11 mouse cellular contexts compared by ENCODE assay signal in genomic region chr17:35219601-35220041, GRCm38 (mm10). TPM values are rescaled to one million over a fixed set of nuclear protein-coding genes. Genes with fewer than 3 reads are reported as not detected.
DNase-seq lines count a peak whose midpoint lies in the region; ATAC-seq lines count a peak whose summit lies in the region.
"Had no signal": no experiment of that assay in that cellular context is flagged by ENCODE, and none has a peak within 500 bp of the region (broad histone marks: within the 10 kb centered on the region; RNA-seq: fewer than 3 reads in every experiment).

No protein-coding gene starts in this region.

- WGBS in kidney, embryonic 15.5 days: 69% methylated on average over 6 of the region's 6 CpGs
- WGBS in embryonic facial prominence, embryonic 14.5 days: 79% methylated on average over 6 of the region's 6 CpGs
- WGBS in intestine, embryonic 15.5 days: 73% methylated on average over 6 of the region's 6 CpGs

- no peaks in the 10 kb centered on the region for H3K9me3 ChIP-seq in kidney, embryonic 15.5 days (replicated peaks)
- H3K9me3 ChIP-seq in embryonic facial prominence, embryonic 14.5 days (ENCODE audit: control insufficient read depth, low read length): no peaks in the 10 kb centered on the region
- no peaks in the 10 kb centered on the region for H3K9me3 ChIP-seq in intestine, embryonic 15.5 days
- H3K9me3 ChIP-seq: embryonic facial prominence, embryonic 12.5 days; hindbrain, embryonic 13.5 days had no signal

- no peaks in the 10 kb centered on the region for H3K27me3 ChIP-seq in kidney, embryonic 15.5 days
- H3K27me3 ChIP-seq in embryonic facial prominence, embryonic 14.5 days (replicated peaks; ENCODE audit: control insufficient read depth, insufficient read depth, low read length): no peaks in the 10 kb centered on the region
- no peaks in the 10 kb centered on the region for H3K27me3 ChIP-seq in intestine, embryonic 15.5 days (replicated peaks)
- H3K27me3 ChIP-seq: embryonic facial prominence, embryonic 12.5 days; hindbrain, embryonic 13.5 days had no signal

- no peak for ATAC-seq in kidney, embryonic 15.5 days (replicated peaks; ENCODE audit: low FRiP score)
- ATAC-seq in CD4-positive, CD25-positive, alpha-beta regulatory T cell, adult 4 months: peak; percentile 80
- no peak for ATAC-seq in embryonic facial prominence, embryonic 14.5 days (ENCODE audit: low read depth)
- peak; percentile 71 for ATAC-seq in megakaryocyte progenitor cell, adult 5-6 weeks (replicated peaks; ENCODE audit: poor library complexity)
- ATAC-seq in intestine, embryonic 15.5 days: no peak

- peaks cover 21% of the 10 kb centered on the region; the same call in 1 of the 2 replicates for H3K4me1 ChIP-seq in kidney, embryonic 15.5 days
- H3K4me1 ChIP-seq in embryonic facial prominence, embryonic 14.5 days (ENCODE audit: control insufficient read depth, insufficient read depth, low read length): no peaks in the 10 kb centered on the region
- peaks cover 14% of the 10 kb centered on the region for H3K4me1 ChIP-seq in intestine, embryonic 15.5 days (replicated peaks)
- H3K4me1 ChIP-seq: hindbrain, embryonic 13.5 days had no signal

- H3K27ac ChIP-seq in kidney, embryonic 15.5 days: peak overlapping the region; percentile 71
- no peak overlapping the region; the same call in 1 of the 2 replicates for H3K27ac ChIP-seq in embryonic facial prominence, embryonic 14.5 days (replicated peaks; ENCODE audit: low read depth, low read length)
- no peak overlapping the region for H3K27ac ChIP-seq in intestine, embryonic 15.5 days
- H3K27ac ChIP-seq: hindbrain, embryonic 13.5 days; liver, embryonic 14.5 days had no signal

- H3K4me3 ChIP-seq in kidney, embryonic 15.5 days (replicated peaks): no peak overlapping the region
- no peak overlapping the region for H3K4me3 ChIP-seq in embryonic facial prominence, embryonic 14.5 days (ENCODE audit: low read depth, low read length)
- no peak overlapping the region for H3K4me3 ChIP-seq in intestine, embryonic 15.5 days (replicated peaks)
- H3K4me3 ChIP-seq: embryonic facial prominence, embryonic 12.5 days; hindbrain, embryonic 13.5 days had no signal

- peaks cover 47% of the 10 kb centered on the region for H3K36me3 ChIP-seq in kidney, embryonic 15.5 days
- peaks cover 24% of the 10 kb centered on the region for H3K36me3 ChIP-seq in embryonic facial prominence, embryonic 14.5 days (ENCODE audit: control insufficient read depth, insufficient read depth, low read length)
- H3K36me3 ChIP-seq in intestine, embryonic 15.5 days: peaks cover 8% of the 10 kb centered on the region; the same call in 1 of the 2 replicates

- no peak for DNase-seq in kidney, postnatal 4 days
- no peak for DNase-seq in embryonic facial prominence, embryonic 14.5 days (ENCODE audit: low spot score)
- no peak for DNase-seq in left cerebral cortex, adult 11 months (ENCODE audit: low spot score)
- no peak for DNase-seq in cerebellum, postnatal 36 days

- no peak overlapping the region for H3K9ac ChIP-seq in kidney, embryonic 15.5 days
- H3K9ac ChIP-seq in embryonic facial prominence, embryonic 14.5 days (ENCODE audit: low read depth, low read length): 0 out of 2 replicates have a peak overlapping the region, but pooled peaks have one; percentile 25
- H3K9ac ChIP-seq in intestine, embryonic 15.5 days: no peak overlapping the region
- H3K9ac ChIP-seq: embryonic facial prominence, embryonic 12.5 days; hindbrain, embryonic 13.5 days; liver, embryonic 14.5 days had no signal

- no peak overlapping the region for H3K4me2 ChIP-seq in kidney, embryonic 15.5 days
- H3K4me2 ChIP-seq in embryonic facial prominence, embryonic 14.5 days (ENCODE audit: low read depth, low read length): no peak overlapping the region
- H3K4me2 ChIP-seq in intestine, embryonic 15.5 days (replicated peaks): no peak overlapping the region
- H3K4me2 ChIP-seq: embryonic facial prominence, embryonic 12.5 days; hindbrain, embryonic 13.5 days had no signal

RNA-seq across cellular contexts. Expression of gene Gm16181, which starts 1.0 kb away (rescaled TPM):
- polyA plus RNA-seq in kidney, embryonic 15.5 days (2015; fragmentation: Nextera tagmentation; extraction: Ambion mirVana): 0.65 and 0.69 TPM in 2 replicates
- polyA plus RNA-seq in CD4-positive, CD25-positive, alpha-beta regulatory T cell, adult 4 months (2017; shearing (Covaris generic)): 1 to 10 TPM in 1 of 2 experiments, under 1 TPM in 1; 0.79 to 1.4 TPM
- 0.47 TPM in 1 of 2 replicates, not detected in the other for polyA plus RNA-seq in embryonic facial prominence, embryonic 14.5 days (2014; fragmentation: Nextera tagmentation; extraction: Ambion mirVana)
- total RNA-seq in megakaryocyte progenitor cell, adult 5-6 weeks (2015): not detected in 2 replicates
- not detected in 2 replicates for total RNA-seq in megakaryocyte progenitor cell, adult 5-6 weeks (2017)
- 0.59 and 0.81 TPM in 2 replicates for polyA plus RNA-seq in intestine, embryonic 15.5 days (2015; fragmentation: Nextera tagmentation; extraction: Ambion mirVana)
- polyA plus RNA-seq: embryonic facial prominence, embryonic 12.5 days had no signal

RNA-seq across cellular contexts. Expression of gene Atp6v1g2, which starts 13.8 kb away (rescaled TPM):
- 6.2 and 6.4 TPM in 2 replicates for polyA plus RNA-seq in kidney, embryonic 15.5 days (2015; fragmentation: Nextera tagmentation; extraction: Ambion mirVana)
- polyA plus RNA-seq in CD4-positive, CD25-positive, alpha-beta regulatory T cell, adult 4 months (2017; shearing (Covaris generic)): 1 to 10 TPM; 6.3 to 8.2 TPM
- 5.1 and 5.2 TPM in 2 replicates for polyA plus RNA-seq in embryonic facial prominence, embryonic 14.5 days (2014; fragmentation: Nextera tagmentation; extraction: Ambion mirVana)
- 4.1 and 6.9 TPM in 2 replicates for total RNA-seq in megakaryocyte progenitor cell, adult 5-6 weeks (2015)
- total RNA-seq in megakaryocyte progenitor cell, adult 5-6 weeks (2017): 1.1 and 2.4 TPM in 2 replicates
- polyA plus RNA-seq in intestine, embryonic 15.5 days (2015; fragmentation: Nextera tagmentation; extraction: Ambion mirVana): 4.1 and 4.3 TPM in 2 replicates

RNA-seq across cellular contexts. Expression of gene Lta, which starts 14.5 kb away (rescaled TPM):
- polyA plus RNA-seq in kidney, embryonic 15.5 days (2015; fragmentation: Nextera tagmentation; extraction: Ambion mirVana): 0.10 TPM in 1 of 2 replicates, not detected in the other
- 10 to 100 TPM; 82.7 to 99.0 TPM for polyA plus RNA-seq in CD4-positive, CD25-positive, alpha-beta regulatory T cell, adult 4 months (2017; shearing (Covaris generic))
- polyA plus RNA-seq in embryonic facial prominence, embryonic 14.5 days (2014; fragmentation: Nextera tagmentation; extraction: Ambion mirVana): 0.34 and 0.40 TPM in 2 replicates
- not detected in 2 replicates for total RNA-seq in megakaryocyte progenitor cell, adult 5-6 weeks (2015)
- not detected in 2 replicates for total RNA-seq in megakaryocyte progenitor cell, adult 5-6 weeks (2017)
- 1.1 TPM in 2 replicates for polyA plus RNA-seq in intestine, embryonic 15.5 days (2015; fragmentation: Nextera tagmentation; extraction: Ambion mirVana)

RNA-seq across cellular contexts. Expression of gene Nfkbil1, which starts 16.0 kb away (rescaled TPM):
- polyA plus RNA-seq in kidney, embryonic 15.5 days (2015; fragmentation: Nextera tagmentation; extraction: Ambion mirVana): 11.3 and 12.4 TPM in 2 replicates
- 1 to 10 TPM; 2.0 to 2.2 TPM for polyA plus RNA-seq in CD4-positive, CD25-positive, alpha-beta regulatory T cell, adult 4 months (2017; shearing (Covaris generic))
- 3.3 and 4.8 TPM in 2 replicates for polyA plus RNA-seq in embryonic facial prominence, embryonic 14.5 days (2014; fragmentation: Nextera tagmentation; extraction: Ambion mirVana)
- 1.9 and 3.1 TPM in 2 replicates for total RNA-seq in megakaryocyte progenitor cell, adult 5-6 weeks (2015)
- total RNA-seq in megakaryocyte progenitor cell, adult 5-6 weeks (2017): 6.7 and 8.0 TPM in 2 replicates
- 9.9 and 11.0 TPM in 2 replicates for polyA plus RNA-seq in intestine, embryonic 15.5 days (2015; fragmentation: Nextera tagmentation; extraction: Ambion mirVana)

RNA-seq across cellular contexts. Expression of gene Tnf, which starts 17.8 kb away (rescaled TPM):
- polyA plus RNA-seq in kidney, embryonic 15.5 days (2015; fragmentation: Nextera tagmentation; extraction: Ambion mirVana): 0.12 TPM in 1 of 2 replicates, not detected in the other
- polyA plus RNA-seq in CD4-positive, CD25-positive, alpha-beta regulatory T cell, adult 4 months (2017; shearing (Covaris generic)): 10 to 100 TPM; 15.3 to 23.5 TPM
- polyA plus RNA-seq in embryonic facial prominence, embryonic 14.5 days (2014; fragmentation: Nextera tagmentation; extraction: Ambion mirVana): 0.62 and 0.74 TPM in 2 replicates
- total RNA-seq in megakaryocyte progenitor cell, adult 5-6 weeks (2015): 18.6 and 33.2 TPM in 2 replicates
- 11.1 and 16.4 TPM in 2 replicates for total RNA-seq in megakaryocyte progenitor cell, adult 5-6 weeks (2017)
- 0.19 TPM in 1 of 2 replicates, not detected in the other for polyA plus RNA-seq in intestine, embryonic 15.5 days (2015; fragmentation: Nextera tagmentation; extraction: Ambion mirVana)
- polyA plus RNA-seq: hindbrain, embryonic 13.5 days had no signal

Comparison
In these comparisons a context has a peak if more than half of its experiments do, and no peak if none do; other contexts are left out.
1. ATAC-seq: peak in CD4-positive, CD25-positive, alpha-beta regulatory T cell, adult 4 months (single experiment) and megakaryocyte progenitor cell, adult 5-6 weeks (single experiment); none in kidney, embryonic 15.5 days (single experiment), embryonic facial prominence, embryonic 14.5 days (single experiment) and intestine, embryonic 15.5 days (single experiment).
2. RNA of gene Lta, which starts 14.5 kb away (polyA plus RNA-seq): 82.7 to 99.0 TPM in CD4-positive, CD25-positive, alpha-beta regulatory T cell, adult 4 months; 1.1 TPM in intestine, embryonic 15.5 days, 0.34 to 0.40 TPM in embryonic facial prominence, embryonic 14.5 days and 0.10 TPM in kidney, embryonic 15.5 days; every median in the first group is over 10 times any median in the second.